Mouse (Mus musculus) megakaryocyte, adult 5-6 weeks (primary cell): ENCODE data around the gene Naa20. TPM values are rescaled to one million over a fixed set of nuclear protein-coding genes. Genes with fewer than 3 reads are reported as not detected.
A peak's percentile ranks its signal among the peaks of the same experiment; 100 is the strongest.
"Not testable (repeated sequence)": the region's sequence is repeated elsewhere in the genome, so short reads cannot be mapped to it uniquely, and the experiment has no call there.

Source experiments
- ATAC-seq: 2 replicates; pipeline ENCODE4 v1.8.0; 2016; ENCODE audit warnings: mild to moderate bottlenecking, inconsistent platforms; ENCODE audit not compliant: poor library complexity, severe bottlenecking
- total RNA-seq, 2 experiments: library from RNA; stranded (forward) in 1 of 2; stranded (reverse) in 1 of 2; fragments of 153-499, 151-499 nt in 1 of 2; fragments of 221-1000, 200-1000 nt in 1 of 2; gene quantifications; 2 replicates each; pipeline versions ENCODE4 v1.2.3 to v1.2.4; 2015 to 2017

Naa20 gene
- total RNA-seq, 2 experiments from 2014 or later, result 57.8 to 90.0 TPM

GRCm38 (mm10) chr2:145884036-145884912 is 17.6 kb upstream of the Naa20 start:
- no peak for ATAC-seq

- no peak for ATAC-seq
Measured at GRCm38 (mm10) chr2:145884913-145885785, 16.8 kb upstream of the Naa20 start.

GRCm38 (mm10) chr2:145887937-145888765 is 13.7 kb upstream of the Naa20 start:
- peak; percentile 87 for ATAC-seq

GRCm38 (mm10) chr2:145888766-145889480 is 13.0 kb upstream of the Naa20 start:
- ATAC-seq, result peak; percentile 45

GRCm38 (mm10) chr2:145890571-145890970 is 11.3 kb upstream of the Naa20 start:
- no peak for ATAC-seq

GRCm38 (mm10) chr2:145893756-145894155 is 8.1 kb upstream of the Naa20 start:
- ATAC-seq, result no peak

- no peak for ATAC-seq
Measured at GRCm38 (mm10) chr2:145898106-145898505, 3.8 kb upstream of the Naa20 start.

- not testable (repeated sequence) for ATAC-seq
Measured at GRCm38 (mm10) chr2:145900318-145900717, 1.6 kb upstream of the Naa20 start.

GRCm38 (mm10) chr2:145903061-145903901 is 1.4 kb downstream of the Naa20 start:
- ATAC-seq, result peak; percentile 99

GRCm38 (mm10) chr2:145903983-145904616 is 2.2 kb downstream of the Naa20 start:
- ATAC-seq, result no peak

GRCm38 (mm10) chr2:145905156-145905555 is 3.3 kb downstream of the Naa20 start:
- ATAC-seq, result no peak

GRCm38 (mm10) chr2:145905884-145906283 is 4.0 kb downstream of the Naa20 start:
- ATAC-seq, result not testable (repeated sequence)

- no peak for ATAC-seq
Measured at GRCm38 (mm10) chr2:145920941-145921650, 19.2 kb downstream of the Naa20 start.

- ATAC-seq, result peak; percentile 99
Measured at GRCm38 (mm10) chr2:145934339-145935231, 32.7 kb downstream of the Naa20 start, which contains the start of the genes Cfap61 and Crnkl1. Gene Cfap61 (plus strand): TSS chr2:145934784. Gene Crnkl1 (minus strand): TSS chr2:145935014.

GRCm38 (mm10) chr2:145936975-145937374 is 35.1 kb downstream of the Naa20 start:
- no peak for ATAC-seq

- no peak for ATAC-seq
Measured at GRCm38 (mm10) chr2:145941403-145941802, 39.5 kb downstream of the Naa20 start.

- ATAC-seq, result no peak
Measured at GRCm38 (mm10) chr2:145944286-145944685, 42.4 kb downstream of the Naa20 start.
